Mouse (Mus musculus) myocyte (in vitro differentiated cells): ENCODE data around the gene Fgd4.

Source experiments
- CEBPB ChIP-seq: IDR thresholded peaks from 2 replicates; pipeline ENCODE4 v1.6.1; 2011; ENCODE audit warnings: mild to moderate bottlenecking, moderate library complexity; ENCODE audit not compliant: poor library complexity, insufficient read depth, severe bottlenecking
- E2F4 ChIP-seq: IDR thresholded peaks from one replicate; pipeline ENCODE4 v1.6.1; 2011; ENCODE audit warnings: mild to moderate bottlenecking, control low read depth, moderate library complexity; ENCODE audit not compliant: insufficient read depth
- MAX ChIP-seq: IDR thresholded peaks from one replicate; pipeline ENCODE4 v1.6.1; 2011; ENCODE audit warnings: low read depth, mild to moderate bottlenecking, control low read depth
- MYOD1 ChIP-seq, 3 experiments: IDR thresholded peaks; one replicate each; pipeline ENCODE4 v1.6.1; 2011; ENCODE audit warnings: control low read depth in 2 of 3, low read depth in 2 of 3, mild to moderate bottlenecking in 2 of 3, moderate library complexity in 1 of 3; ENCODE audit not compliant: insufficient read length in 2 of 3, control insufficient read depth in 1 of 3
- MYOG ChIP-seq, 3 experiments: IDR thresholded peaks; one replicate each; pipeline ENCODE4 v1.6.1; 2011; ENCODE audit warnings: control low read depth in 2 of 3, low read depth in 2 of 3, mild to moderate bottlenecking in 2 of 3; ENCODE audit not compliant: insufficient read length in 2 of 3, control insufficient read depth in 1 of 3, insufficient read depth in 1 of 3
- POLR2A ChIP-seq: IDR thresholded peaks from one replicate; pipeline ENCODE4 v1.6.1; 2011; ENCODE audit warnings: low read depth, mild to moderate bottlenecking, control low read depth, moderate library complexity; ENCODE audit not compliant: insufficient read length
- POLR2AphosphoS2 ChIP-seq: IDR thresholded peaks from one replicate; pipeline ENCODE4 v1.6.1; 2011; ENCODE audit warnings: low read depth, control low read depth; ENCODE audit not compliant: insufficient read length
- REST ChIP-seq: IDR thresholded peaks from one replicate; pipeline ENCODE4 v1.6.1; 2011; ENCODE audit warnings: mild to moderate bottlenecking, control low read depth, moderate library complexity; ENCODE audit not compliant: insufficient read depth, insufficient read length
- SRF ChIP-seq: IDR thresholded peaks from one replicate; pipeline ENCODE4 v1.6.1; 2011; ENCODE audit warnings: low read depth; ENCODE audit not compliant: control insufficient read depth, insufficient read length
- TCF12 ChIP-seq: IDR thresholded peaks from one replicate; pipeline ENCODE4 v1.6.1; 2011; ENCODE audit warnings: mild to moderate bottlenecking, control low read depth; ENCODE audit not compliant: poor library complexity, insufficient read depth, severe bottlenecking
- TCF3 ChIP-seq: IDR thresholded peaks from one replicate; pipeline ENCODE4 v1.6.1; 2011; ENCODE audit warnings: low read depth, control low read depth; ENCODE audit not compliant: insufficient read length
- USF1 ChIP-seq: IDR thresholded peaks from one replicate; pipeline ENCODE4 v1.6.1; 2011; ENCODE audit warnings: low read depth, mild to moderate bottlenecking, control low read depth, moderate library complexity

- TF ChIP-seq MYOD1 (IDR thresholded peaks at IDR 0.05; ENCODE audit: control insufficient read depth in 1 of 3, insufficient read length in 2 of 3, low read depth in 2 of 3) = no peak
- TF ChIP-seq POLR2A = no peak
- TF ChIP-seq TCF12 = no peak
- no peak for TF ChIP-seq CEBPB
- no peak for TF ChIP-seq USF1
- TF ChIP-seq E2F4 = no peak
- no peak for TF ChIP-seq MAX
- no peak for TF ChIP-seq POLR2AphosphoS2
- no peak for TF ChIP-seq MYOG (IDR thresholded peaks at IDR 0.05; ENCODE audit: control insufficient read depth in 1 of 3, insufficient read depth in 1 of 3, insufficient read length in 2 of 3, low read depth in 2 of 3)
- no peak for TF ChIP-seq TCF3
- TF ChIP-seq REST = no peak
- TF ChIP-seq SRF = no peak
Measured at GRCm38 (mm10) chr16:16500926-16501325, 99.4 kb downstream of the Fgd4 start.
